Mouse (Mus musculus) midbrain, embryonic 13.5 days (tissue): ENCODE results near the gene Cxxc4. TPM values are rescaled to one million over a fixed set of nuclear protein-coding genes. Genes with fewer than 3 reads are reported as not detected.

ENCODE experiments used
- ATAC-seq: fragments of 200-750 bp; cut with Nextera tagmentation; 2 replicates; pipeline ENCODE4 v1.8.0; 2017; ENCODE audit warnings: mild to moderate bottlenecking, moderate TSS enrichment, moderate library complexity
- H3K27ac ChIP-seq: fragments of 300-500 bp; sonication (generic); 2 replicates; pipeline ENCODE4 v1.5.1; 2015; ENCODE audit warnings: inconsistent platforms, mild to moderate bottlenecking, moderate library complexity
- H3K27me3 ChIP-seq: fragments of 300-500 bp; sonication (generic); 2 replicates; pipeline ENCODE4 v1.6.1; 2015; ENCODE audit warnings: mild to moderate bottlenecking, inconsistent platforms
- H3K36me3 ChIP-seq: fragments of 300-500 bp; sonication (generic); 2 replicates; pipeline ENCODE4 v1.6.1; 2015; ENCODE audit warnings: mild to moderate bottlenecking, inconsistent platforms
- H3K4me1 ChIP-seq: fragments of 300-500 bp; sonication (generic); replicated peaks from 2 replicates; pipeline ENCODE4 v1.6.1; 2015; ENCODE audit warnings: inconsistent platforms
- H3K4me2 ChIP-seq: fragments of 300-500 bp; sonication (generic); replicated peaks from 2 replicates; pipeline ENCODE4 v1.6.1; 2015; ENCODE audit warnings: moderate library complexity, mild to moderate bottlenecking, inconsistent platforms
- H3K4me3 ChIP-seq: fragments of 300-500 bp; sonication (generic); replicated peaks from 2 replicates; pipeline ENCODE4 v1.5.1; 2015; ENCODE audit warnings: mild to moderate bottlenecking, inconsistent platforms
- H3K9ac ChIP-seq: fragments of 300-500 bp; sonication (generic); replicated peaks from 2 replicates; pipeline ENCODE4 v1.6.1; 2015; ENCODE audit warnings: mild to moderate bottlenecking, inconsistent platforms
- H3K9me3 ChIP-seq: fragments of 300-500 bp; sonication (generic); 2 replicates; pipeline ENCODE4 v1.6.1; 2016; ENCODE audit warnings: mild to moderate bottlenecking, inconsistent platforms
- WGBS: fragments of 180-500 bp; shearing (Covaris S2); methylation state at CpG from one replicate; pipeline ENCODE4 v1.1.7; 2015; 5-methylcytosine and 5-hydroxymethylcytosine counted together
- polyA plus RNA-seq: library from polyadenylated mRNA; unstranded; fragments of >200 nt; fragmentation: Nextera tagmentation; extraction: Ambion mirVana; gene quantifications from 2 replicates; pipeline ENCODE4 v1.2.1, GENCODE M21; 2015

The Cxxc4 gene
- polyA plus RNA-seq, 1 experiment from 2014 or later = 43.4 TPM

GRCm38 (mm10) chr3:134235491-134236413 lies 532 bp upstream of the Cxxc4 start:
- H3K27me3 ChIP-seq = no peaks in the 10 kb centered on the region
- H3K9me3 ChIP-seq = no peaks in the 10 kb centered on the region
- under 1% methylated on average over 46 of the region's 55 CpGs for WGBS
- peaks cover 13% of the 10 kb centered on the region for H3K4me1 ChIP-seq
- H3K4me2 ChIP-seq = peak overlapping the region; percentile 82
- peak; percentile 86 for ATAC-seq
- H3K4me3 ChIP-seq = peak overlapping the region; percentile 76
- peak overlapping the region; percentile 95 for H3K9ac ChIP-seq
- no peaks in the 10 kb centered on the region for H3K36me3 ChIP-seq
- peak overlapping the region; percentile 100 for H3K27ac ChIP-seq

GRCm38 (mm10) chr3:134237113-134237805 lies 975 bp downstream of the Cxxc4 start:
- Histone ChIP-seq H3K9ac (peak overlapping the region; percentile 95), H3K4me1 (peaks cover 26% of the 10 kb centered on the region), H3K27ac (peak overlapping the region; percentile 100), H3K4me3 (peak overlapping the region; percentile 76), H3K27me3 (no peaks in the 10 kb centered on the region), H3K4me2 (peak overlapping the region; percentile 82), H3K9me3 (no peaks in the 10 kb centered on the region), H3K36me3 (peaks cover 3% of the 10 kb centered on the region)
- ATAC-seq = no peak
- WGBS = 5% methylated on average over 3 of the region's 3 CpGs

GRCm38 (mm10) chr3:134238621-134239310 lies 2.5 kb downstream of the Cxxc4 start:
- H3K4me3 ChIP-seq = peak overlapping the region; percentile 76
- H3K27me3 ChIP-seq = no peaks in the 10 kb centered on the region
- peak overlapping the region; percentile 100 for H3K27ac ChIP-seq
- 0% methylated on average over 14 of the region's 14 CpGs for WGBS
- peak overlapping the region; percentile 95 for H3K9ac ChIP-seq
- no peaks in the 10 kb centered on the region for H3K9me3 ChIP-seq
- H3K4me2 ChIP-seq = peak overlapping the region; percentile 82
- H3K4me1 ChIP-seq = peaks cover 40% of the 10 kb centered on the region
- H3K36me3 ChIP-seq = peaks cover 6% of the 10 kb centered on the region
- ATAC-seq = peak; percentile 19

- Histone ChIP-seq H3K4me2 (peak overlapping the region; percentile 82), H3K27me3 (no peaks in the 10 kb centered on the region), H3K36me3 (peaks cover 6% of the 10 kb centered on the region), H3K27ac (peak overlapping the region; percentile 100), H3K9me3 (no peaks in the 10 kb centered on the region), H3K4me3 (peak overlapping the region; percentile 76), H3K9ac (peak overlapping the region; percentile 95), H3K4me1 (peaks cover 41% of the 10 kb centered on the region)
- ATAC-seq = peak; percentile 34
- WGBS = 0% methylated on average over 36 of the region's 51 CpGs
These were observed 3.2 kb downstream of the Cxxc4 start for GRCm38 (mm10) chr3:134239321-134239970.

- H3K36me3 ChIP-seq = peaks cover 6% of the 10 kb centered on the region
- H3K9me3 ChIP-seq = no peaks in the 10 kb centered on the region
- peak; percentile 55 for ATAC-seq
- H3K4me3 ChIP-seq = peak overlapping the region; percentile 76
- peak overlapping the region; percentile 82 for H3K4me2 ChIP-seq
- H3K27ac ChIP-seq = peak overlapping the region; percentile 100
- 0% methylated on average over 28 of the region's 61 CpGs for WGBS
- H3K27me3 ChIP-seq = no peaks in the 10 kb centered on the region
- H3K4me1 ChIP-seq = peaks cover 38% of the 10 kb centered on the region
- peak overlapping the region; percentile 95 for H3K9ac ChIP-seq
These were observed 3.9 kb downstream of the Cxxc4 start for GRCm38 (mm10) chr3:134239971-134240717.

GRCm38 (mm10) chr3:134240718-134241025 lies 4.4 kb downstream of the Cxxc4 start:
- H3K4me3 ChIP-seq = peak overlapping the region; percentile 76
- H3K27me3 ChIP-seq = no peaks in the 10 kb centered on the region
- under 1% methylated on average over 6 of the region's 6 CpGs for WGBS
- no peak for ATAC-seq
- H3K4me2 ChIP-seq = peak overlapping the region; percentile 82
- peak overlapping the region; percentile 95 for H3K9ac ChIP-seq
- H3K4me1 ChIP-seq = peaks cover 42% of the 10 kb centered on the region
- peaks cover 6% of the 10 kb centered on the region for H3K36me3 ChIP-seq
- peak overlapping the region; percentile 100 for H3K27ac ChIP-seq
- no peaks in the 10 kb centered on the region for H3K9me3 ChIP-seq

- Histone ChIP-seq H3K9ac (no peak overlapping the region), H3K4me1 (peaks cover 55% of the 10 kb centered on the region), H3K4me2 (peak overlapping the region; percentile 65), H3K9me3 (no peaks in the 10 kb centered on the region), H3K27ac (no peak overlapping the region), H3K4me3 (peak overlapping the region; percentile 76), H3K27me3 (no peaks in the 10 kb centered on the region), H3K36me3 (peaks cover 6% of the 10 kb centered on the region)
- WGBS = 63% methylated on average over 2 of the region's 2 CpGs
- no peak for ATAC-seq
These were observed 7.0 kb downstream of the Cxxc4 start for GRCm38 (mm10) chr3:134243168-134243849.

GRCm38 (mm10) chr3:134243850-134244247 lies 7.6 kb downstream of the Cxxc4 start:
- Histone ChIP-seq H3K27me3 (no peaks in the 10 kb centered on the region), H3K9ac (no peak overlapping the region), H3K36me3 (peaks cover 6% of the 10 kb centered on the region), H3K4me1 (peaks cover 61% of the 10 kb centered on the region), H3K9me3 (no peaks in the 10 kb centered on the region), H3K4me3 (peak overlapping the region; percentile 17; the same call in 1 of the 2 replicates), H3K27ac (no peak overlapping the region), H3K4me2 (peak overlapping the region; percentile 65)
- WGBS = 32% methylated on average over 3 of the region's 3 CpGs
- ATAC-seq = no peak

GRCm38 (mm10) chr3:134254221-134254620 lies 17.9 kb downstream of the Cxxc4 start:
- Histone ChIP-seq H3K27ac (no peak overlapping the region), H3K4me1 (peaks cover 11% of the 10 kb centered on the region), H3K9ac (no peak overlapping the region), H3K27me3 (no peaks in the 10 kb centered on the region), H3K4me3 (no peak overlapping the region), H3K9me3 (no peaks in the 10 kb centered on the region), H3K36me3 (no peaks in the 10 kb centered on the region), H3K4me2 (no peak overlapping the region)
- ATAC-seq = no peak
- 29% methylated on average over 2 of the region's 2 CpGs for WGBS

- H3K36me3 ChIP-seq = no peaks in the 10 kb centered on the region; the same call in 1 of the 2 replicates
- no peaks in the 10 kb centered on the region for H3K9me3 ChIP-seq
- H3K4me3 ChIP-seq = no peak overlapping the region
- ATAC-seq = no peak
- H3K27ac ChIP-seq = no peak overlapping the region
- H3K27me3 ChIP-seq = no peaks in the 10 kb centered on the region
- no peak overlapping the region for H3K4me2 ChIP-seq
- peaks cover 16% of the 10 kb centered on the region for H3K4me1 ChIP-seq
- H3K9ac ChIP-seq = no peak overlapping the region
- 53% methylated on average over 5 of the region's 5 CpGs for WGBS
These were observed 22.4 kb downstream of the Cxxc4 start for GRCm38 (mm10) chr3:134258715-134259114.
